Mouse (Mus musculus) brain, embryonic 14.5 days (tissue): ENCODE data around the gene Ascl1. TPM values are rescaled to one million over a fixed set of nuclear protein-coding genes. Genes with fewer than 3 reads are reported as not detected.
A peak's percentile ranks its signal among the peaks of the same experiment; 100 is the strongest.

Experiments
- DNase-seq: peaks from one replicate; pipeline ENCODE4 v3.0.0-alpha.2; 2011; ENCODE audit warnings: low read depth
- CTCF ChIP-seq: fragments of 200-500 bp; IDR thresholded peaks from 2 replicates; pipeline ENCODE4 v1.5.1; 2012; ENCODE audit warnings: inconsistent platforms, mild to moderate bottlenecking, moderate library complexity, borderline replicate concordance; ENCODE audit not compliant: insufficient read depth, insufficient read length; ENCODE audit errors: extremely low read depth
- POLR2A ChIP-seq: fragments of 200-500 bp; IDR thresholded peaks from 2 replicates; pipeline ENCODE4 v1.6.1; 2012; ENCODE audit warnings: mild to moderate bottlenecking, inconsistent platforms, borderline replicate concordance; ENCODE audit not compliant: poor library complexity, insufficient read depth, insufficient read length, severe bottlenecking; ENCODE audit errors: extremely low read depth
- polyA plus RNA-seq: library from polyadenylated mRNA; depleted of rRNA; stranded (reverse); fragments of >200 nt; gene quantifications from 2 replicates; pipeline ENCODE4 v1.2.3, GENCODE M21; 2012; rRNA removed

Ascl1 gene
- polyA plus RNA-seq, 1 experiment = 46.5 TPM

GRCm38 (mm10) chr10:87474971-87475370 lies 18.5 kb downstream of the Ascl1 start:
- TF ChIP-seq CTCF (no peak), POLR2A (no peak)
- DNase-seq = no peak

DNA sequence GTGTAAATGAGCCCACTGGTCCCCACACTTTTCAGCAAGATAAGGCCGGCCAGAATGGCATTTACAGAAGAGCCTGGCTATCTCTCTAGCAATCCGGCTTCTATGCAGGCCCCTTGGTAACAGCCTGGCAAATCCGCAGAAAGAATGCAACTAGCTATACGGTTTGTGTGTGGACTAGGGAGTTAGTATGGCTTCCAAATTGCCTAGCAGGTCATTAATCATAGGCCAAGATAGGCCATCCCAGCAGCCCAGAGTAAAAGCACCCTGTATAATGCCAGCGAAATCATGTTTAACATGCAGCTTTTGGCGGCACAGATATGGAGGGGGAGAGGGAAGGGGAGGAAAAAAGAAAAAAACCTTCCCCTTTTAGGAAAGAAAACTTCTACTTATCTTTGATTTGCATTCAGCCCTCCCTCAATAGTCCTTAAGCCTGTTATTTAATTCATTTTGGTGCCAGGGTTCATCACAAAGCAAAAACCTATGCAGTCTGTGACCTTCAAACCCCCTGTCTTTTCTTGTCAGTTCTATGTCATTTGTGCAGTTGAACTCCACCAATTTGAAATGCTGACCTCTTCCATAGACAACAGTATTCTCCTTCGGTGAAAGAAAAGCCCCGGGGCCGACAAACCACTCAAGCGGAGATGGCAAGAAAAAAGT lies 19.9 kb downstream of the Ascl1 start:
- peak; percentile 65 for DNase-seq

DNA sequence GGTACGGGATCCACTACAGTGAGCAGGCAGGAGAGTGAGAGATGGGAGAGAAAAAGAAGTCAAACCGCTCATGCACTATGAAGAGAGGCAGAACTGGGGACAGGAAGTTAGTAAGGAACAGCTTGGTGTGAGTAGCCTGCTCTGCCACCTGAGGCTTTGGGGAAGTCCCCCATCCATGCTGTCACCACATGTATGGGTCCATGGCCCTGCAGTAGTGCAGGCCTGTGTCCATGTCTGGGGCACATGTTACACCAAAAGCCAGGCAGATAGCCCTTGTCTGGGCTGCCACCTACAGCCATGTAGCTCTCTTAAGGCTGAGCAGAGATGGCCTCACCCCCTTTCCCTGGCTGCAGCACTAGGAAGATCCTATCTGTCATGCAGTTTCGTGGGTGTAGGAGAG lies 42.7 kb downstream of the Ascl1 start:
- TF ChIP-seq POLR2A = no peak
- TF ChIP-seq CTCF = no peak
- no peak for DNase-seq

More for the DNA sequence above, 19.9 kb downstream of the Ascl1 start:
- no peak for TF ChIP-seq CTCF
- no peak for TF ChIP-seq POLR2A

DNA sequence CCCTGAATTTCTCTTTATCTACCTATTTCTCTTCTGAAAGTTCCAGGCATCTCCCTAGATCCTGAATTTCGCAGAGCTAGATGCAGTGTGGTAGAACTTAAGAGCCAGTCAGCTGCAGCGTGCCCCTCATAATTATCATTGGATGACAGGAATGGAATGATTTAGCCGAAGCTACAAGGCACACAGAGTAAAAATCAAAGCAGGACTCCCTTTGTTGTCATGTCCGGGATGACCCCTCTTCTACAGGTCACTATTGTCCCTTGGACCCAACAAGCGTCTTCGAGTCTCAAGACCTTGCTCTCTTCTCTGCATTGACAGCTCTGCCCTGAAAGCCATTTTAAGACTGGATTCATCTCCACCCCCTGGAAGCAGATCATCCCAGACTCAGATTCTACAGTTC lies 44.1 kb downstream of the Ascl1 start:
- TF ChIP-seq POLR2A = no peak
- TF ChIP-seq CTCF = no peak
- no peak for DNase-seq

- no peak for DNase-seq
- TF ChIP-seq CTCF = no peak
- TF ChIP-seq POLR2A = no peak
Observed at GRCm38 (mm10) chr10:87448257-87448656, 45.2 kb downstream of the Ascl1 start.

DNA sequence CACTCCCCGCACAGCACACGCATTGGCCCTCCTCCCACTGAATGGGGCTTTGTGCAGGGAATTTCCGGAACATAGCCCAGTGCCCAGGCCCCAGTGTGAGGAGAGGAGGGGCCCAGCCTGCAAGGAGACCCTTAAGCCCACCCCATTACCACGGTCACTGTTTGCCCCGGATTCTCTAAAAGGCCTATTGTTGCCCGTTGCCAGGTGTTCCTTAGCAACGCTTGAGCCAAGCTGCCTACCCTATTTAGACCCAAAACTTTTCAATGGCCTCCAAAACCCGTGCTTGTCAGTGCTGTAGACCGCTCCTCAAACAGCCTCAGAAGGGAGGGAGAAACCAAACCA lies 45.7 kb downstream of the Ascl1 start:
- TF ChIP-seq CTCF (no peak), POLR2A (no peak)
- peak; percentile 98 for DNase-seq

DNA sequence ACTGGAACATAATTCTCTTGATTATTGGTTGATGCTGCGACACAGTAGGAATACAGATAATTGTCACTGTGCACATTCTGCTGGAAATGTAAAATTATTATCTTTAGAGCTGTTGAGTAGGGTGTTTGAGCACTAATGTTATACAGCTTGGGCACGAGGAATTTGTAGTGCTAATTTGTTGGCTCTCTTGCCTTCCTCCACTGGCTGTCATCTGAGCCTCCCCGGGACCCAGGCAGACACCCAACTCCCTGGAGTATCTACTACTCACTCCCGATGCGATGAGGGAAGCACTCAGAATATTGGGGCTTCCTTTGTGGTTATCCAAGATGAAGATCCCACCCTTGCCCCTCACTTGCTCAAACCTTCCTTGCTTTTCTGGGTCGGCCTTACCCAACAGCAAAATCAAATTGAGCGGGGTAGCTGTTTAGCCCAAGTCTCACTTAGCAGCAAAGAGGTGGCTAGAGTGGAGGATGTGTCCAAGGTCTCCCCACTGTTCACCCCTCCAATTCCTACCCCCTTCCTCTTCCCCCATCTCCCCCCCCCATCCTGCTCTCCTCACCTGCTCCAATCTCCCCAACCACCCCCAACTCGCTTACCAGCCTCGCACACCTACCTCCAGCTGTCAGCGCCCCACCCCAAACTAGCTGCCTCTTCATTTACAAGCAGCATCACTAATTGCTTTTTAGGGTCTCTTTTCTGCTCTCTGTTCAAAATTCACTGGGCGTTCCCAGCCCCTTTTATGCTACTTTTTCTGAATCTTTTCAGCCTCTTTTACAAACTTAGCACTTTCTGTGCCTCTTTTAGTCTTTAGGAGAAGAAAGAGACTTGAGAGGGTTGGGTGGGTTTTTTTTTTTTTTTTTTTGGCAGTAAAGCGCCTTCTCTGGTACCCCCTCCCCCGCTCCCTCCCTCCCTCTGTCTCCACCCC lies 46.4 kb downstream of the Ascl1 start:
- TF ChIP-seq CTCF = no peak
- no peak for TF ChIP-seq POLR2A
- DNase-seq = peak; percentile 79

GRCm38 (mm10) chr10:87446139-87446828 lies 47.2 kb downstream of the Ascl1 start:
- no peak for TF ChIP-seq POLR2A
- TF ChIP-seq CTCF = no peak
- no peak for DNase-seq

Other genes starting within 250 kb of the Ascl1 start
- gene Pah, start 28.1 kb upstream of the Ascl1 start, polyA plus RNA-seq = not detected in 2 replicates